Mouse (Mus musculus) mature B cell (primary cell): ENCODE data around the gene L3hypdh.

Experiments
- in situ Hi-C: fragments of 300-500 bp; cut with MboI; formaldehyde crosslinking; loops from 2 replicates; pipeline ENCODE4 v1.14.3; 2019

Gene L3hypdh

GRCm38 (mm10) chr12:72085329-72086165 lies at the start of gene L3hypdh, which contains the start of gene Jkamp:
TSS of gene L3hypdh (minus strand) at chr12:72085439.
TSS of gene Jkamp (plus strand) at chr12:72085589.
- in situ Hi-C loops = loop anchor here (10.0 to 25.0 kb wide), 2 partner anchors 449 to 677 kb away; partner anchors contain the start of genes Pcnx4 and Ppm1a

- in situ Hi-C loops = no loop called here
These were observed 44.0 kb upstream of the L3hypdh start for GRCm38 (mm10) chr12:72129203-72129602.

GRCm38 (mm10) chr12:72115686-72116345 lies 30.6 kb upstream of the L3hypdh start:
- in situ Hi-C loops = no loop called here

- in situ Hi-C loops = no loop called here
These were observed 29.9 kb upstream of the L3hypdh start for GRCm38 (mm10) chr12:72115126-72115525.

GRCm38 (mm10) chr12:72104525-72105281 lies 19.5 kb upstream of the L3hypdh start:
- in situ Hi-C loops = loop anchor here (10.0 kb wide), 1 partner anchor 310 kb away; no protein-coding TSS in a partner anchor

GRCm38 (mm10) chr12:72104027-72104426 lies 18.8 kb upstream of the L3hypdh start:
- in situ Hi-C loops = loop anchor here (10.0 kb wide), 1 partner anchor 311 kb away; no protein-coding TSS in a partner anchor

GRCm38 (mm10) chr12:72102776-72103175 lies 17.5 kb upstream of the L3hypdh start:
- in situ Hi-C loops = loop anchor here (10.0 kb wide), 1 partner anchor 312 kb away; no protein-coding TSS in a partner anchor

GRCm38 (mm10) chr12:72096966-72097365 lies 11.7 kb upstream of the L3hypdh start:
- in situ Hi-C loops = loop anchor here (25.0 kb wide), 1 partner anchor 665 kb away; the partner anchor contains the start of gene Ppm1a

- in situ Hi-C loops = loop anchor here (10.0 to 25.0 kb wide), 2 partner anchors 445 to 672 kb away; partner anchors contain the start of genes Pcnx4 and Ppm1a
These were observed 4.6 kb upstream of the L3hypdh start for GRCm38 (mm10) chr12:72089802-72090201.

GRCm38 (mm10) chr12:72086166-72086825 lies 1.1 kb upstream of the L3hypdh start:
- in situ Hi-C loops = loop anchor here (10.0 to 25.0 kb wide), 2 partner anchors 449 to 676 kb away; partner anchors contain the start of genes Pcnx4 and Ppm1a

- in situ Hi-C loops = loop anchor here (10.0 to 25.0 kb wide), 2 partner anchors 450 to 677 kb away; partner anchors contain the start of genes Pcnx4 and Ppm1a
These were observed 263 bp downstream of the L3hypdh start for GRCm38 (mm10) chr12:72085024-72085328.

GRCm38 (mm10) chr12:72084261-72085023 lies 797 bp downstream of the L3hypdh start:
- in situ Hi-C loops = loop anchor here (10.0 to 25.0 kb wide), 2 partner anchors 450 to 678 kb away; partner anchors contain the start of genes Pcnx4 and Ppm1a

GRCm38 (mm10) chr12:72083265-72083664 lies 2.0 kb downstream of the L3hypdh start:
- in situ Hi-C loops = loop anchor here (10.0 to 25.0 kb wide), 2 partner anchors 452 to 679 kb away; partner anchors contain the start of genes Pcnx4 and Ppm1a

GRCm38 (mm10) chr12:72082370-72082769 lies 2.9 kb downstream of the L3hypdh start:
- in situ Hi-C loops = loop anchor here (10.0 to 25.0 kb wide), 2 partner anchors 452 to 680 kb away; partner anchors contain the start of genes Pcnx4 and Ppm1a

GRCm38 (mm10) chr12:72081961-72082360 lies 3.3 kb downstream of the L3hypdh start:
- in situ Hi-C loops = loop anchor here (10.0 to 25.0 kb wide), 2 partner anchors 453 to 680 kb away; partner anchors contain the start of genes Pcnx4 and Ppm1a

GRCm38 (mm10) chr12:72078248-72078647 lies 7.0 kb downstream of the L3hypdh start:
- in situ Hi-C loops = loop anchor here (25.0 kb wide), 1 partner anchor 684 kb away; the partner anchor contains the start of gene Ppm1a

- in situ Hi-C loops = no loop called here
These were observed 14.6 kb downstream of the L3hypdh start, which contains the start of gene Gpr135 for GRCm38 (mm10) chr12:72070327-72071269. TSS of gene Gpr135 (minus strand) at chr12:72071125.

GRCm38 (mm10) chr12:72069626-72070326 lies 15.5 kb downstream of the L3hypdh start:
- in situ Hi-C loops = no loop called here
